Mouse (Mus musculus) lung, postnatal 0 days (tissue): ENCODE results near the gene Txndc9.

Experiments
- CTCF ChIP-seq: IDR thresholded peaks from 2 replicates; pipeline ENCODE4 v1.5.1; 2016; ENCODE audit warnings: antibody characterized with exemption, mild to moderate bottlenecking
- EP300 ChIP-seq: IDR thresholded peaks from 2 replicates; pipeline ENCODE4 v1.6.1; 2016; ENCODE audit warnings: antibody characterized with exemption, mild to moderate bottlenecking, control low read depth

DNA sequence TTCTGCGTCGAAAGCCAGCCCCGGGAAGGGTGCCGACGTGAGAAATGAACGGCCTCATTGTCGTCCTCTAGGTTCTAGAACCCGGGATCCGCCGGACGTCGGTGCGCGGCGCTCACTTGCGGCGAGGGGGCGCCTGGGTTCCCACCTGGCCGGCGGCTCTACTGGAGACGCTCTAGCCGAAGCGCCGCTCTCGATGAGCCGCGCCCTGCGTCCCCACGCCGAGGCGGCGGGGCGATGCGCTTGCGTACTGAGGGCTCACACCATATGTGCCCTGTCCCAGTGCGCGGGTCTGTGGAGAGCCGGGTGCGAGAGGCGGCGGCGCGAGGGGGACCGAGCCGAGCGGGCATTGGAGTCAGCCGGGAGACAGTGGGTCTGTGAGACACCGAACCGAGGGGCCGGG, at the start of gene Txndc9, which contains the start of gene Eif5b:
- peak; percentile 75 for TF ChIP-seq CTCF
- no peak for TF ChIP-seq EP300
